Mouse (Mus musculus) T-cell, adult 2 months (primary cell): ENCODE data around the gene 2610318N02Rik.

Experiments used
- DNase-seq: peaks from one replicate; pipeline ENCODE4 v3.0.0; 2022; ENCODE audit warnings: low spot score

2610318N02Rik gene

DNA sequence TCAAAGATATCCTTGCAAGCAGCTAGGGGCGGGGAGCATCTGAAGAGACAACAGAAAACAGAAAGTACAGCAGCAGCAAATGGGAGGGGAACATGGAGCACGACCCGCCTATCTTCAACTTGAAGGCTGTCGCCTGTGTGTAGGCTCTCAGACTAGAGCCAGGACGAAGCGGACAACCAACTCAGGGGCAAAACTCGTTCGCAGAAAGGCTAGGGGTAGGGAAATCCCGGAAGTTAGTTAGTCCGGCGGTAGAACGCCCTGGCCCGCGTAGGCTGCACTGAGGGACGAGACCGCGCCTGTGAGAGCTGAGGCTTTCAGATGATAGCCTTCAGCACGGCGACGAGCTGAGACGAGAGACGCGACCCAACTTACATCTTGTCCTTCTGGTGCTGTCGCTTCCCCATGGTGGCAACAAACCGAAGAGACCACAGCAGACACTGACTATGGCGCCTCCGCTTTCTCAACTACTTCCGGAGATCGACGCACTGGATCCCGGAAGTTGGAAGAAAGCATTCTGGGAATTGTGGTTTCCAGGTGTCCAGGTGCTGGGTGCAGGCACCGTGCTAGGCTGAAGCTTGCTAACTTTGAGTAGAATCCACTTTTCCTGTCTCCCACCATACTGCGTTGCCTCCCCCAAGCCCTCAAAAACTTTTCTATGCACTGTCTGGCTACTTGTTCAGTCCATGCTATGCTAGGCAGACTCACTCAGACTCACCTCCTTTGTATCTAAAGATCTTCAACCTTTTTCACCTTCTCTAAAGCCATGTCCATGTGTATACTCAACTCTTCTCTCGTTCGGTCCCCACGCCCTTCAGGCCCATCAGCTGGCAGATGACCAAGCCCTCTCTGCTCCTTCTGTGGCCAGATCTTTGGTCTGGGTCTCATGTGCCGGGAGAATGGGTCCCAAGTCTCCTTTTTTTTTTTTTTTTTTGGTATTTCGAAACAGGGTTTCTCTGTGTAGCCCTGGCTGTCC is 13.9 kb downstream of the 2610318N02Rik start, which contains the start of gene Ppil2:
Gene Ppil2 (minus strand): TSS at position 487 of the 973 bp plus-strand sequence.
- peak; percentile 74 for DNase-seq

DNA sequence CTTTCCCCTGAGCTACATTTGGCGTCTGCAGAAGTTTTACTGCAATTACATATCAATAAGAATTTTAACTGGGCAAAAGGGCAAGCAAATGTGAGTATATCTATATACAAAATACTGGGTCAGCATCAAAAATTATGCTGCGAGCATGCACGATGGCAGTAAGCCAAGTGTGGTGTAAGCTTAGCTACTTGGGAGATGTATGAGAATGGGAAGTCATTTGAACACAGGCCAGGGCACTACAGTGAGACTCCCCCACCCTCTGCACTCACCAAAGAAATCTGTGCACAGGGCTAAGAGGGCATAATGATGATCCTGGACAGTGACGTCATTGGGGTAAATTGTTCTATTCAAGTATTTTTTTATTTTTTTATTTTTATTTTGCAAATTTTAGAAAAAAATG is 20.4 kb downstream of the 2610318N02Rik start:
- no peak for DNase-seq

- DNase-seq, result no peak
These were observed 22.2 kb downstream of the 2610318N02Rik start for GRCm38 (mm10) chr16:17102630-17103220.

DNA sequence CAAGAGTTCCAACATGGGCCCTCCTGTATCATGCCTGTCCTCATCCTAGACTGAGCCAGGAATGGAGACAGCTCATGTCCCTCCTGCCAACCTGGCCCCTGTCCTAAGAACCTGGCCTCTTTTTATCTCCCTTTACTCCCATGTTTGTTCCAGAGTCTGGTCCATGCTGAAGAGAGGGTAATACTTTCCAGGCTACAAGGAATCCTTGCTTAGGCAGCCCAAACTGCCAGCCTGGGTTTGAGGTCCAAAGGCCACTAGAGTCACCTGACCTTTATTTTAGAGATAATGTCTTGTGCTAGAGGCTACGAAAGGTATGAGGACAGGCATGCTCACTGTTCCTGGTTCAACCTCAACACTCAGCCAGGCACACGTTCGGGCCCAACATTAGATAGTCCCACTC is 28.0 kb downstream of the 2610318N02Rik start:
- no peak for DNase-seq

DNA sequence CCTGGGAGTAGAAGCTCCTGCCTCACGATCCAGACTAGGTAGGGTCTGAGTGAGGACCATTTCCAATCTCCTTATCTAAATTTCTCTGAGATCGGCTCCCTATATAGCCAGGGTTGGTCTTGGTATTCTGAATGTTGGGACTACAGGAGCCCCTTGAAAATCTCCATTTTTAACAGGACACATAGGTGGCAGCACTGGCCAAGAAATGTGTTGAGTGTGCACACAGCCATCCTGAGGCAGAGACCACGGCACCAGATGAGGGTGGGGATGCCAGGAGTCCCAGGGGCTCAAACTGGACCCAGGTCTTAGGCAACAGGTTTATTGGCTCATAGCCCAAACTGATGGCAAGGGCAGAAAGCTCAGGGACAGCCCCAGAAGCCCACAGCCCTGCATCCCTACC is 36.6 kb downstream of the 2610318N02Rik start:
- DNase-seq, result no peak

GRCm38 (mm10) chr16:17086669-17087193 is 38.2 kb downstream of the 2610318N02Rik start:
- no peak for DNase-seq

DNA sequence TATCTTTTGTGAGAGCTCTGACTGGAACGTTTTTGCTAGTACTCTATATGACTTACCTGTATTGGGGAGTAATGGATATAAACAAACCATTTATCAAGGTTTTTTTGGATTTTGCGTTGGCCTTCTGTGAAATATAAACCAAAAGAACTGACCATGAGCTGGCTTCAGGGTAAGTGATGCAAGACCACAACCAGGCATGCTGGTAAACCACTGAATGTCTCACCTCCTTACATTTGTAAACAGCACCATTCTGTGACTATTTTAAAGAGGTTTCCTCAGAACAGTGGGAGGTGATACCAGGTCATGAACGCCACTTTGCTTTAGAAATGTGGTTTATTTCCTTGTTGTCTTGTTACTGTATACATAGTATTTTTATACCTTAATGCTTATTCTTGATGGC is 38.7 kb downstream of the 2610318N02Rik start:
- DNase-seq, result no peak

- DNase-seq, result no peak
These were observed 39.3 kb downstream of the 2610318N02Rik start for GRCm38 (mm10) chr16:17085636-17086035.

DNA sequence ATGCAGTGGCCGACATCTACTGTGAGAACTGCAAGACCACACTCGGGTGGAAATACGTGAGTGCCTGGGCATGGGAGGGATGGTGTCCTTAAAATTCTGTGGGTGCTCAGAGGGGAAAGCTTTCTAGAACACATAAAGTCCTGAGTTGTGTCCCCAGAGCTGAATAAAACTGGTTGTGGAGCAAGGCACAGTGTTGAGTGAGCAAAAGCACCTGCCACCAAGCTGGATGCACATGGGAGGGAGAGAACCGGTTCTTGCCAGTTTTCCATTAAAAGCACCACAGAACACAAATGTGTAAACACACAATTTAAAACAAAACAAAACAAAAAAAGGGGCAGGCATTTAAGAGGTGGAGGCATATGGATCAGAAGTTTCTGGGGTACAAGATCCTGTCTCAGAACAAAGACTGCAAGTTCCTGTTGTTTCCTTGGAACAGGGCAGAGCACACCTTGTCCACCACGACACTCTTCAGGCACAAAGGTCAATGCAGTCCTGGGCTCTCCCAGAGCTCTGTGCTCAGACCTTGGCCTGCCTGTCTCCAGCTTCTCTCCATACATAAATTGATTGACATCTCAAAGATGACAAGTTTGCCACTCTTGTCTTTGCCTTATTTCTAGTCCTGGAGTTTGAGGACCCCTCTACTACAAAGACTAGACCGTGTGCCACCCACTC is 42.7 kb downstream of the 2610318N02Rik start:
- no peak for DNase-seq

DNA sequence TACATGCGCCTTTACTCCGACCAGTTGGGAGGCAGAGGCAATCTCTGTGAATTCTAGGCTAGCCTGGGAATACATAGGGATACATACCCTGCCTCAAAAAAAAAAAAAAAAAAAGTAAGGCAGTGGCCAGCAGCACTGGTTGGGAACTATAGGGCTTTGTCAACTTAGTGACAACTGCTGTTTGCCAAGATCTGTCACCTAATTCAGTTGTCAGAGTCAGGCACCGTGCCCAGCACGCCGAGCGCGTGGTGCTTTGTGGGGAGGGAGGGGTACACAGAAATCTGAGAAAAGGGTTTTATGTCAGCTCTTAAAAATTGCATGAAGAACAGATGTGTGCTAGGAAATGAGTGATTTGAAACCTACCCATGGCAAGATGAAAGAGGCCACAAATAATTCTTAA is 46.9 kb downstream of the 2610318N02Rik start:
- DNase-seq, result no peak

GRCm38 (mm10) chr16:17076869-17077268 is 48.1 kb downstream of the 2610318N02Rik start:
- no peak for DNase-seq

GRCm38 (mm10) chr16:17076301-17076700 is 48.7 kb downstream of the 2610318N02Rik start:
- no peak for DNase-seq

DNA sequence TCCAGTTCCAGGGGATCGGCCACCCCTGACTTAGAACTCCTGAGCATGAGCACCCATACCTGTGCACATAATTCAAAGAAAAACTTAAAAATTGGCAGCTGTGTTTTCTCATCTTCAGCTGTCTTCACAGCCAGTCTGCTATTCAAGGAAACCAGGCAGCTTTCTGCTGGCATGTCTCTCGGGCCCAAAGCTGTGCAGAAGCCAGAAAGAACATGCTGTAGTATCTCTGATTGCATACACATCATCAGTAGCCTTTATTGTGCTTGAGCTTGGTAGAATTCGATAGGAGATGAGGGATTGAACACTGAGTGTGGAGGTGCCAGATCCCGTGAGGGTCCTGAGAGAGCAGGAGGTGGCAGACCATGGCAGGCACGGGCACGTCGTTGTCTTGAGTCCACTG is 52.0 kb downstream of the 2610318N02Rik start:
- no peak for DNase-seq

DNA sequence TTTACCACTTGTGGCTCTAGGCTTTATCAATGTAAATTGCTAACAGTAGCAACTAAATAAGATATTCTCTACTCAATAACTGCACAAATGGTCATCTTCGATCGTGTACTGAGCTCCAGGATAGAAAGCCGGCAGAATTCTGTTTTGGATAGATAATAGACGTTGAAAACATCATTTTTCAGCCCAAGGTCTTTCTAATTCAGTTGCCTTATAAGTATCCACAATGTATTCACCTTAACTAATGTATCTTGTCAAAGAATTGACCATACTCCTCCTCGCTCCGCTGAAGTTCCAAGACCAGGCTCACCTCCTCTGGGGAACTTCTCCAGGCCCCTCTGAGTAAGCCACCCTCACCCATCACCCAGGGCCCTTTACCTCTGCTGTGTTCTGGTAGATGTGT is 54.3 kb downstream of the 2610318N02Rik start:
- no peak for DNase-seq

GRCm38 (mm10) chr16:17069511-17070443 is 55.2 kb downstream of the 2610318N02Rik start, which contains the start of gene Ypel1:
Gene Ypel1 (plus strand): TSS chr16:17069696.
- DNase-seq, result peak; percentile 55

GRCm38 (mm10) chr16:17067552-17067951 is 57.4 kb downstream of the 2610318N02Rik start:
- DNase-seq, result no peak
